Mouse (Mus musculus) bone marrow, adult 2 months (tissue): ENCODE measurements around the gene Hhat. TPM values are rescaled to one million over a fixed set of nuclear protein-coding genes. Genes with fewer than 3 reads are reported as not detected.

Source experiments
- H3K27ac ChIP-seq: fragments of 200-500 bp; 2 replicates; pipeline ENCODE4 v1.5.1; 2012; ENCODE audit warnings: low read depth, mild to moderate bottlenecking, control low read depth, inconsistent platforms, low read length; ENCODE audit not compliant: control insufficient read depth, poor library complexity, insufficient read depth
- H3K4me1 ChIP-seq: fragments of 200-500 bp; 2 replicates; pipeline ENCODE4 v1.6.1; 2011; ENCODE audit warnings: low read length; ENCODE audit not compliant: control insufficient read depth, insufficient read depth
- H3K4me3 ChIP-seq: fragments of 200-500 bp; replicated peaks from 2 replicates; pipeline ENCODE3; 2011; ENCODE audit warnings: mild to moderate bottlenecking, low read depth, low read length, control low read depth; ENCODE audit not compliant: control insufficient read depth
- CTCF ChIP-seq: fragments of 200-500 bp; IDR thresholded peaks from 2 replicates; pipeline ENCODE4 v1.5.1; 2011; ENCODE audit warnings: low read length, control low read depth; ENCODE audit not compliant: control insufficient read depth, insufficient read depth
- POLR2A ChIP-seq: fragments of 200-500 bp; IDR thresholded peaks from 2 replicates; pipeline ENCODE4 v1.6.1; 2011; ENCODE audit warnings: low read depth, mild to moderate bottlenecking, control low read depth, low read length, borderline replicate concordance; ENCODE audit not compliant: control insufficient read depth
- WGBS: fragments of 180-500 bp; shearing (Covaris S2); methylation state at CpG from one replicate; pipeline ENCODE4 v1.1.7; 2018; 5-methylcytosine and 5-hydroxymethylcytosine counted together
- polyA plus RNA-seq: library from polyadenylated mRNA; stranded (reverse); fragments of >200 nt; gene quantifications from 2 replicates; pipeline ENCODE4 v1.2.4, GENCODE M21; 2011; ENCODE audit warnings: low replicate concordance; ENCODE audit not compliant: missing spikeins, insufficient read depth, insufficient read length

Gene Hhat
- polyA plus RNA-seq, 1 experiment, result 1.4 TPM

DNA sequence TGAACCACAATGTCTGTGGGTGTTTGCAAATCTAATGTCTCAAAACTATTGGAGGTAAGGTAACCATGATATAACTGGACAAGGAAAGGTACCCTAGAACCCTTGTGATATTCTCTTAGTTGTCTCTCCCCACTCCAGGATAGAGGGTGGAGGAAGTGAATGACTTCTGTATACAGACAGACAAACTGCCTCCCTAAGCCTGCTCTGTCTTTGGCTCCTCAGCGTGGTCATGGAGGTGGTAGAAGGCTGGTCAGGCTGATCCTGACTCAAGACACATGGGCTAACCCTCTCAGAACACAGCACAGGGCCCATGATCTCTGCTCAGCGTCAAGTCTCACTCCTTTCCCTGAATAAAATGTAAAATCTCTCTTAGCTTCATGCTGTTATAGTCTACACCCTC is 149.2 kb downstream of the Hhat start:
- no peak overlapping the region for H3K27ac ChIP-seq
- H3K4me1 ChIP-seq, result no peaks in the 10 kb centered on the region
- H3K4me3 ChIP-seq, result no peak overlapping the region
- WGBS, result 72% methylated on average over 2 of the region's 2 CpGs
- TF ChIP-seq CTCF, result no peak
- TF ChIP-seq POLR2A, result no peak

DNA sequence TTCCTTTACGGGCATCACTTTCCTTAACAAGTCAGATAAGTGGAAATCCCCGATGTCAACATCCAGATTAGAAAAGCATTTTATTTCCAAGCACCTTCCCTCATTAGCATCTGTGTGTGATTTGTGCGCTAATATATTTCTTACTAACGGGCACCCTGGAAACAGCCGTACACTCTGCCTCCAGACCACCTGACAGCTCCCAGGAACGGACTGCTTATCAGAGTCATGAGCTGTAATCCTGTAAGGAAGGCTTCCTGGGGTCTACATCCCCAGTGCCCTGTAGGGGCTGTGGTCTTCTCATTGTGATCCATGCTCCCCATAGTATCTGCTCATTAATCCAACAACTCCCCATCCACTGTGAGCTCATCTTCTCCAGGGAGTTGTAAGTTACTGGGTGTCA is 157.8 kb downstream of the Hhat start:
- Histone ChIP-seq H3K27ac (no peak overlapping the region), H3K4me3 (no peak overlapping the region), H3K4me1 (no peaks in the 10 kb centered on the region)
- WGBS, result 78% methylated on average over 6 of the region's 6 CpGs
- TF ChIP-seq POLR2A (no peak), CTCF (no peak)

DNA sequence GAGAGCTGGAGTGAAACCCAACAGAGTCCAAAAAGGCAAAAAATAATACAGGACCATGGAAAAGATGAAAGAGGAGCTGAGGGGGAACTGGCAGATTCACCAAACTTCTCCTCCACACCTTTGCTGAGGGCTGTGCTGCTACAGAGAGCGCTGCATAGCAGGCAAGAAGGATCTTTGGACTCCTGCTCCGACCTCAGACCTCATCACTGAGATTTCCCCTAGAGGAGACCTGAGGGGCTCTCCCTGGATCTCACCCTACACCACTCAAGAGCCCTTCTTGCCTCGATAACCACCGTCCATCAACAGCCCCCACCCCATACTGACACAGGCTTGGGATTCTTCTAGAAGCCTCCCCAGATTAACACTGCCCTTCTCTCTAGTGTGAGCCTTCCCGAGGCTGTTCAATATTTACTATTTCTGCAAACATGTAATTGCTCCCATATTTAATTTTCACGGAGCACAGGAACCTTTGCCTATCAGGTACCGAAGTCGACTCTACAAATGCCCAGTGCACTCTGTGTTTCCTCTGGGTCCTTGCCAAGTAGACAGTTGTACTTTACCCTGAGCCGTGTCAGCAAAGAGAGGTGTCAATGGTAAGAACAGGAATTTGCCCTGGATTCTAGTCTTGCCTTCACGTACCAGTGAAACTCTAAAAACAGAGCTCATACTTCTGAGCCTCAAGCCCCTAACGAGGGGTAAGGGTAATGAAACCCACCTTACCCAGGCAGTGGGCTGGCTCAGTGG is 158.9 kb downstream of the Hhat start:
- H3K27ac ChIP-seq, result no peak overlapping the region
- TF ChIP-seq POLR2A, result no peak
- TF ChIP-seq CTCF, result no peak
- H3K4me3 ChIP-seq, result no peak overlapping the region
- H3K4me1 ChIP-seq, result no peaks in the 10 kb centered on the region
- WGBS, result 78% methylated on average over 11 of the region's 11 CpGs

DNA sequence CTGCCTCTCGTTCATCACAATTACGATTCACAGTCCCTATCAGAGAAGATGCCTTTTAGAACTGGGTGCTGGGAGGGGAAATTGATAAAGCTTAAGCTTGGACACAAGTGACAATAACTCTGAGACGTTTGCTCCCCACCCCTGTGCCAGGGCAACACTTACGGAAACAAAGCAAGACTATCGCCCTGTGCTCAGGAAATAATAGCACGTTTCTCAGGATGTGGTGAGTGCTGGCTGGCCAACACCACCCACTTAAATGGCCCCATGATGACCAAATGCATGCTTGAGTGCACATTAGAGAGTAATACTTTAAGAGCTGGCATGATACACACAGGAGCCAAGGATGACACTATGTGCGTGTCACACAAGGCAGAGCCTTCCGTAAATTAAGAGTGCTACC is 164.1 kb downstream of the Hhat start:
- Histone ChIP-seq H3K4me3 (no peak overlapping the region), H3K27ac (no peak overlapping the region), H3K4me1 (no peaks in the 10 kb centered on the region)
- 32% methylated on average over 8 of the region's 8 CpGs for WGBS
- TF ChIP-seq POLR2A, result no peak
- TF ChIP-seq CTCF, result no peak

DNA sequence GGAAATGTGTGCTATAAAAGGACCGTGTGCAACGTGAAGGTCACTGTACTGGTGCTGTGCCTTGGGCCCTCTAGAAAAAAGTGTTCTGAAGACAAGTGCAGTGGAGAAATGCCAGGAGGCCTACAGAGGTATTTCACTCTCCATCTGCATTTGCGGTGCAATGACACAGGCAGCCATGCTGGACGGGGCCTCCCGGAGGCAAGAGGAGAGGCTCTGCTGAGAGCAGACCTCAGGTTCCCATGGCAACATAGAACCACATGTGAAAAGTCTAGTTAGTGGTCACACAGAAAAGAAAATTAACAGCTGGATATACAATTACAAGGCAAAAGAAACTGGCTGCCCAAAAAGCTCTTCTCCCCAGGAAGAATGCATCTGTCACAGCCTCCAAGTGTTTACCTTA is 166.6 kb downstream of the Hhat start:
- no peaks in the 10 kb centered on the region for H3K4me1 ChIP-seq
- TF ChIP-seq CTCF (no peak), POLR2A (no peak)

DNA sequence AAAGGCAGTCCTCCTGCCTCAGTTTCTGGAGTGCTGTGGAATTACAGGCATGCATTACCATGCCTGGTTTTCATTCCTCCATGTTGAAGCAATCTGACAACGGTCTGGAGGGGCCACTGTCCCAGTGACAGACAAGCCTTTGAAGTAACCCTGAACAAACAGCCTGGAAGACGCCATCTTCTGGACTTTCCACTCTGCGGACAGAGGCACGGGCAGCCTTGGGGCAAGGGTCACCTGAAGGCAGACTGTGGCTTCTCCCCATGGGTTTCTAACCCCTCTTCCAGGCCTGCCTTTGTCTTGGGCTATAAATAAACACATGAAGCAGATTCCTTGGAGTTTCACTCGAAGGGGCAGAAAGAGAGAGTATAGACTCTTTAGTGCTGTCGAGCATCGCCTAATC is 167.5 kb downstream of the Hhat start:
- 78% methylated on average over 7 of the region's 7 CpGs for WGBS
- Histone ChIP-seq H3K4me3 (no peak overlapping the region), H3K27ac (no peak overlapping the region), H3K4me1 (no peaks in the 10 kb centered on the region)
- TF ChIP-seq POLR2A (no peak), CTCF (no peak)

More for the DNA sequence above, 166.6 kb downstream of the Hhat start:
- H3K4me3 ChIP-seq, result no peak overlapping the region
- H3K27ac ChIP-seq, result no peak overlapping the region
- WGBS, result 72% methylated on average over 5 of the region's 5 CpGs

DNA sequence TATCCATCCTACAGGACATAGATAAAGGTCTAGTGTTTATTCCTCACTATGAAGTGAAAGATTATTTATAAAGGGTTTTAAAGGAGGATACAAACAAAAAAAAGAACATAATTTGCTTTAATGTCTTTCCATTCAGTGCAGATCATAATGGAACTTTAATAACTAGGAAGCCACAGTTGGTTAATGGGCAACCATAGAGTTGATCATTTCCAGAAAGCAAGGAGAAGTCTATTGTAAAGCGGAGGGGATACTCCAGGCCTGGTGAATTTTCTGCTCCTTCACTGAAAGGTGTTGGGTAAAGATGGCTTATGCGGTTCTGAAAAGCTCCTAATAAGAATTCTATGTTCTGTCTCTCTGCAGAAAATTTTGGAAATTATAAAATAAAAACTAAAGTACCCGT is 169.8 kb downstream of the Hhat start:
- TF ChIP-seq POLR2A, result no peak
- no peak for TF ChIP-seq CTCF
- Histone ChIP-seq H3K27ac (no peak overlapping the region), H3K4me3 (no peak overlapping the region), H3K4me1 (no peaks in the 10 kb centered on the region)
- WGBS, result 77% methylated on average over 3 of the region's 3 CpGs

DNA sequence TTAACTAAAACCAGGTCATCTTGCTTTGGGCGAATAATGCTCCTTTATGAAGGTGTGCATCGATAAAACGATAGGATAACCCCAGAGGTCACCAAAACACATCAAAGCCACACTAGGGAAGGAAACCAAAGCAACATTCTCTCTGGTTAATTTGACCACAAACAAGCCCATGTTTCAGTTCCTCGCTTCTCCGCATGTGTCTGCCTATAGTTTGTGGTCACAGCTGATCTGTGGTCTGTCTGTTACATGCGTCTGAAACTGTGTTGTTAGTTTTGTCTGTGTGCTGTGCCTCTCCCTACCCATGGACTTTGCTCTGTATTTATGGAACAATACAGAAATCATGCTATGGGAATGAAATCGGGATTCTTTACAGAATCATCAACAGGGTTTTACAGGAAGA is 171.3 kb downstream of the Hhat start:
- H3K27ac ChIP-seq, result no peak overlapping the region
- 16% methylated on average over 7 of the region's 7 CpGs for WGBS
- H3K4me3 ChIP-seq, result no peak overlapping the region
- TF ChIP-seq CTCF (no peak), POLR2A (no peak)
- H3K4me1 ChIP-seq, result no peaks in the 10 kb centered on the region

DNA sequence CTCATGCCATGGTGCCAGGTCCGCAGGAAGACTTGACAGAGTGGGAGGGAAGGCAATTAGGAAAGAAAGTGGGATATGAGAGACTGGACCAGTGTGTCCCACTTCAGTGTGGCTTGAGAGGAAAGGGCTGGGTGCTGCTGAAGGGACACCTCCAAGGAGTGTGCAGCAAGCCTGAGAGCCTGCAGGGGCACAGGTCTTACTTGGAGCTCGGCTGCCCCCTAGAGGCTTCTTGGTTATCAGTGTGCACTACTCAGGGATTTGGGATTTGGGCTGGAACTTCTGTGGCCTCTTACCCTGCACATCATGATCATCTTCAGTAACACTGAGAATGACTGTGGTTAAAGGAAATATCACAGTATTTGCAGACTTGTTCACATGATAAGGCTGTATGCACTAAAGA is 172.6 kb downstream of the Hhat start:
- WGBS, result 49% methylated on average over 2 of the region's 2 CpGs
- no peak for TF ChIP-seq POLR2A
- peak; percentile 41; the same call in 1 of the 2 replicates for TF ChIP-seq CTCF
- H3K4me1 ChIP-seq, result no peaks in the 10 kb centered on the region
- H3K4me3 ChIP-seq, result no peak overlapping the region
- H3K27ac ChIP-seq, result no peak overlapping the region
